In the genomic region with DNA sequence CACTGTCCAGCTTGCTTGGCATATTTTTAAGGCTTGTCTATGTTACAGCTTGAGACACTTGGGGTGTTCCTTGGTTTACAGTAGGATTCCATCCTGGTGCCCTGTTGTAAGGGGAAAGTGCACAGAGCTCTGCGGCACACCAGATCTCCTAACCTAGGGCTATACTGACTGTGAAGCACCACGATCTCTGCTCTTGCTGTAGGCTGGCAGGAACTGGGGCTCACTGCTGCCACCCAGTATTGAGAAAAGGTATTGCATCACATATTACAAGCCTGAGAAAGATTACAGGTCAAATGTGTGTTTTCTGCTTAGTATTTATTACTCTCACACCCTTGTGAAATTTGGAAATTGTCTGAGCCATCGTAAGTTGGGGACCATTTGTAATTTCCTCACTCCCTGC, we compare ENCODE assay signal across 8 mouse cellular contexts. TPM values are rescaled to one million over a fixed set of nuclear protein-coding genes. Genes with fewer than 3 reads are reported as not detected.
DNase-seq lines count a peak whose midpoint lies in the region; TF ChIP-seq lines count a peak whose summit lies in the region.
"Had no signal": no experiment of that assay in that cellular context is flagged by ENCODE, and none has a peak within 500 bp of the region (broad histone marks: within the 10 kb centered on the region; RNA-seq: fewer than 3 reads in every experiment).

No protein-coding gene starts in this region.

- no peaks in the 10 kb centered on the region; the same call in 1 of the 2 replicates for H3K36me3 ChIP-seq in heart, embryonic 10.5 days

- H3K27ac ChIP-seq in left cerebral cortex, adult 2 months, result no peak overlapping the region
- no peak overlapping the region; the same call in 1 of the 2 replicates for H3K27ac ChIP-seq in bone marrow macrophage, adult 2 months (ENCODE audit: insufficient read depth, low read depth, low read length)
- H3K27ac ChIP-seq in heart, embryonic 10.5 days, result no peak overlapping the region
- H3K27ac ChIP-seq: limb, embryonic 13.5 days had no signal

- H3K9me3 ChIP-seq in heart, embryonic 10.5 days, result no peaks in the 10 kb centered on the region

- peak in 1 of 2 experiments; percentile 35 for DNase-seq in left cerebral cortex, adult 2 months (ENCODE audit: extremely low spot score in 1 of 2, low spot score in 2 of 2)
- no peak for DNase-seq in left cerebral cortex, postnatal 4 days
- peak; percentile 36 for DNase-seq in ES-CJ7 (ENCODE audit: low read depth, low spot score)
- peak; percentile 72 for DNase-seq in heart, embryonic 10.5 days (ENCODE audit: low spot score)
- DNase-seq in lung, adult 18-20 months, result peak; percentile 36 to 60
- DNase-seq in thymus, postnatal 10 days (ENCODE audit: low spot score in 2 of 2), result peak; percentile 37 to 72

- H3K4me1 ChIP-seq in bone marrow macrophage, adult 2 months (ENCODE audit: control insufficient read depth, insufficient read depth, low read length), result peaks cover 33% of the 10 kb centered on the region
- H3K4me1 ChIP-seq in heart, embryonic 10.5 days, result peaks cover 4% of the 10 kb centered on the region; the same call in 1 of the 2 replicates

- 45% methylated on average over 3 of the region's 3 CpGs for WGBS in heart, embryonic 10.5 days

- peak; percentile 80 for TF ChIP-seq CTCF in left cerebral cortex, adult 2 months (IDR thresholded peaks at IDR 0.05)
- peak; percentile 49; the same call in 1 of the 2 replicates for TF ChIP-seq CTCF in bone marrow macrophage, adult 2 months (IDR thresholded peaks at IDR 0.05; ENCODE audit: low read depth, low read length)

- H3K27me3 ChIP-seq in heart, embryonic 10.5 days (ENCODE audit: insufficient read depth, poor library complexity, severe bottlenecking), result no peaks in the 10 kb centered on the region
- H3K27me3 ChIP-seq: limb, embryonic 13.5 days had no signal

- H3K4me3 ChIP-seq in left cerebral cortex, adult 2 months, result no peak overlapping the region
- H3K4me3 ChIP-seq in bone marrow macrophage, adult 2 months (ENCODE audit: insufficient read depth, low read length), result no peak overlapping the region
- H3K4me3 ChIP-seq in heart, embryonic 10.5 days, result no peak overlapping the region
- H3K4me3 ChIP-seq: limb, embryonic 13.5 days had no signal

- no peak for TF ChIP-seq POLR2A in bone marrow macrophage, adult 2 months (IDR thresholded peaks at IDR 0.05; ENCODE audit: borderline replicate concordance, low read depth, low read length)

- intact Hi-C loops in left cerebral cortex, adult 2 months (cut with DNase I), result loop anchor here (5.0 kb wide), 1 partner anchor 86 kb away; no protein-coding TSS in a partner anchor
- intact Hi-C loops in left cerebral cortex, postnatal 4 days (cut with DNase I), result no loop called here

RNA-seq across cellular contexts. Expression of gene Tbc1d22a, which starts 13.9 kb away (rescaled TPM):
- total RNA-seq in left cerebral cortex, adult 2 months (2021), result 10 to 100 TPM; 32.8 to 34.3 TPM
- total RNA-seq in left cerebral cortex, postnatal 4 days (2021), result 10 to 100 TPM; 17.9 to 19.3 TPM
- 37.2 and 39.8 TPM in 2 replicates for polyA plus RNA-seq in bone marrow macrophage, adult 2 months (2012; ENCODE audit: insufficient read depth, insufficient read length, missing spikeins)
- 9.5 and 11.6 TPM in 2 replicates for polyA plus RNA-seq in heart, embryonic 10.5 days (2016; fragmentation: Nextera tagmentation; extraction: Ambion mirVana)

RNA-seq across cellular contexts. Expression of gene Cerk, which starts 42.2 kb away (rescaled TPM):
- total RNA-seq in left cerebral cortex, adult 2 months (2021), result 10 to 100 TPM; 57.9 to 59.0 TPM
- 10 to 100 TPM; 29.0 to 31.4 TPM for total RNA-seq in left cerebral cortex, postnatal 4 days (2021)
- polyA plus RNA-seq in bone marrow macrophage, adult 2 months (2012; ENCODE audit: insufficient read depth, insufficient read length, missing spikeins), result 103 and 111 TPM in 2 replicates
- 8.3 and 10.3 TPM in 2 replicates for polyA plus RNA-seq in heart, embryonic 10.5 days (2016; fragmentation: Nextera tagmentation; extraction: Ambion mirVana)
